Mouse (Mus musculus): ENCODE measurements around the gene Snx21. TPM values are rescaled to one million over a fixed set of nuclear protein-coding genes. Genes with fewer than 3 reads are reported as not detected.
"Not testable (repeated sequence)": the region's sequence is repeated elsewhere in the genome, so short reads cannot be mapped to it uniquely, and the experiment has no call there.

Gene Snx21
- total RNA-seq, 2 experiments from 2014 or later, result 40.5 to 42.9 TPM

GRCm38 (mm10) chr2:164792400-164793190 lies 7.0 kb downstream of the Snx21 start:
- DNase-seq (ENCODE audit: low spot score in 2 of 2), result no peak

GRCm38 (mm10) chr2:164793236-164793635 lies 7.6 kb downstream of the Snx21 start:
- peak in 1 of 2 experiments; percentile 50 for DNase-seq (ENCODE audit: low spot score in 2 of 2)

- DNase-seq (ENCODE audit: low spot score in 2 of 2), result no peak
Measured at GRCm38 (mm10) chr2:164793772-164794171, 8.1 kb downstream of the Snx21 start.

GRCm38 (mm10) chr2:164794293-164794692 lies 8.7 kb downstream of the Snx21 start:
- peak; percentile 57 to 86 for DNase-seq (ENCODE audit: low spot score in 2 of 2)

- DNase-seq (ENCODE audit: low spot score in 2 of 2), result no peak
Measured at GRCm38 (mm10) chr2:164795868-164796267, 10.2 kb downstream of the Snx21 start.

GRCm38 (mm10) chr2:164798554-164798953 lies 12.9 kb downstream of the Snx21 start:
- not testable (repeated sequence) for DNase-seq (ENCODE audit: low spot score in 2 of 2)

- no peak for DNase-seq (ENCODE audit: low spot score in 2 of 2)
Measured at GRCm38 (mm10) chr2:164800252-164801004, 14.8 kb downstream of the Snx21 start.

- DNase-seq (ENCODE audit: low spot score in 2 of 2), result no peak
Measured at GRCm38 (mm10) chr2:164803201-164803920, 17.7 kb downstream of the Snx21 start.

- no peak for DNase-seq (ENCODE audit: low spot score in 2 of 2)
Measured at GRCm38 (mm10) chr2:164803921-164804313, 18.3 kb downstream of the Snx21 start.

GRCm38 (mm10) chr2:164804533-164805331 lies 19.1 kb downstream of the Snx21 start, which contains the start of the genes Acot8 and Zswim3:
TSS of gene Acot8 (minus strand) at chr2:164804882.
TSS of gene Zswim3 (plus strand) at chr2:164805098.
- DNase-seq (ENCODE audit: low spot score in 2 of 2), result peak; percentile 91 to 94

- DNase-seq (ENCODE audit: low spot score in 2 of 2), result no peak
Measured at GRCm38 (mm10) chr2:164805332-164805718, 19.7 kb downstream of the Snx21 start.

- no peak for DNase-seq (ENCODE audit: low spot score in 2 of 2)
Measured at GRCm38 (mm10) chr2:164806614-164807013, 21.0 kb downstream of the Snx21 start.

- no peak for DNase-seq (ENCODE audit: low spot score in 2 of 2)
Measured at GRCm38 (mm10) chr2:164813557-164813956, 27.9 kb downstream of the Snx21 start.

- no peak for DNase-seq (ENCODE audit: low spot score in 2 of 2)
Measured at GRCm38 (mm10) chr2:164815348-164815747, 29.7 kb downstream of the Snx21 start.

- no peak for DNase-seq (ENCODE audit: low spot score in 2 of 2)
Measured at GRCm38 (mm10) chr2:164815821-164816220, 30.2 kb downstream of the Snx21 start.

- DNase-seq (ENCODE audit: low spot score in 2 of 2), result no peak
Measured at GRCm38 (mm10) chr2:164817206-164817605, 31.6 kb downstream of the Snx21 start.

GRCm38 (mm10) chr2:164817703-164818102 lies 32.1 kb downstream of the Snx21 start:
- DNase-seq (ENCODE audit: low spot score in 2 of 2), result no peak

GRCm38 (mm10) chr2:164821060-164821459 lies 35.4 kb downstream of the Snx21 start:
- no peak for DNase-seq (ENCODE audit: low spot score in 2 of 2)

GRCm38 (mm10) chr2:164822636-164823165 lies 37.1 kb downstream of the Snx21 start, which contains the start of gene Zswim1:
TSS of gene Zswim1 (plus strand) at chr2:164822686.
- peak; percentile 99 to 100 for DNase-seq (ENCODE audit: low spot score in 2 of 2)

GRCm38 (mm10) chr2:164823181-164823585 lies 37.6 kb downstream of the Snx21 start:
- no peak for DNase-seq (ENCODE audit: low spot score in 2 of 2)
